Mouse (Mus musculus) left cerebral cortex, postnatal 25 days (tissue): ENCODE data around the gene Glb1l3. TPM values are rescaled to one million over a fixed set of nuclear protein-coding genes. Genes with fewer than 3 reads are reported as not detected.
A peak's percentile ranks its signal among the peaks of the same experiment; 100 is the strongest.
"Not testable (repeated sequence)": the region's sequence is repeated elsewhere in the genome, so short reads cannot be mapped to it uniquely, and the experiment has no call there.

ENCODE experiments used
- DNase-seq, 2 experiments: peaks; one replicate each; pipeline ENCODE4 v3.0.0; 2022; ENCODE audit warnings: low spot score in 2 of 2, mixed read lengths in 1 of 2
- intact Hi-C: fragments of 180-260 bp; cut with DNase I; formaldehyde crosslinking; loops from one replicate; pipeline ENCODE4 v1.15.1; 2025
- total RNA-seq, 2 experiments: library from RNA; stranded (reverse); gene quantifications; 2 replicates each; pipeline ENCODE4 v1.2.3; 2021

Gene Glb1l3
- not detected for total RNA-seq

DNA sequence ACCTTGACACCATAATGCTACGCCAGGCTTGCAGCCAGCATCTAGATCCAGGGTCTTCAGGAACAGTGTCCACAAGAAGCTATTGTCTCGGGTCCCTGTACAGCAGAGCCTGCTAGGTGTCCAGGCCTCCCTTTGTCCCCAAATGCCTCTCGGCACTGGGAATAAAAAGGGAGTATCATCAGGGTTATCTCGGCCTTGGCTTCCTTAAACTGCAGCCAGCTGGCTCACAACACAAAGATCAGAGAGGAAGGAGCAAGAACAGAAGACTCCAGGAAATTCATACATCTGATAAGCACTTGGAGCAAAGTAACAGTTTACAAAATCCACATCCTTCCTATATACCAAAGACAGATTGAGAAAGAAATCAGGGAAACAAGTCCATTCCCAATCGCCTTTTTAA, at the start of gene Glb1l3:
Glb1l3 (minus strand) TSS at position 140 of the 400 bp plus-strand sequence.
- intact Hi-C loops = no loop called here
- no peak for DNase-seq

- DNase-seq, intact Hi-C loops: not testable (repeated sequence)
Observed at GRCm38 (mm10) chr9:26869856-26870255, 9.2 kb upstream of the Glb1l3 start.

GRCm38 (mm10) chr9:26831089-26831488, 29.6 kb downstream of the Glb1l3 start:
- intact Hi-C loops = no loop called here
- DNase-seq = no peak

DNA sequence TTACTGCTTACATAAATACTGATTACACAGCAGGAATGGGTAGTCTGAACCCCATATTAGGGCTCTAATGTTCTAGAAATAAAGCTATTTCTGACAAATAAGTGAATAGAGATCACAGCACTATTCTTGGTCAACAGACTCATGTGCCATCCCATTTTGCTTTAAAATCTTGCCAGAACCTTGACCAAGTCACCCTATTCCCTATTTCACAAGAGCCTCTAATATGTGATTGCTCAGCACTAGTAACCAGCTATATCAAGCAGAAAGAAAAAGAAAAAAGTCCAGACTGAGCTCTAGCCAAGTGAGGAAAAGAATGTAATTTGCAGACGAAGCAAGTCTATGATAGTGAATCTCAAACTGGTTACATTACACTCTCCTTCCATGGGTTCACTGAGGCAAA, 40.7 kb downstream of the Glb1l3 start:
- DNase-seq = no peak
- intact Hi-C loops = no loop called here

GRCm38 (mm10) chr9:26808735-26809134, 52.0 kb downstream of the Glb1l3 start:
- intact Hi-C loops = no loop called here
- DNase-seq = no peak

DNA sequence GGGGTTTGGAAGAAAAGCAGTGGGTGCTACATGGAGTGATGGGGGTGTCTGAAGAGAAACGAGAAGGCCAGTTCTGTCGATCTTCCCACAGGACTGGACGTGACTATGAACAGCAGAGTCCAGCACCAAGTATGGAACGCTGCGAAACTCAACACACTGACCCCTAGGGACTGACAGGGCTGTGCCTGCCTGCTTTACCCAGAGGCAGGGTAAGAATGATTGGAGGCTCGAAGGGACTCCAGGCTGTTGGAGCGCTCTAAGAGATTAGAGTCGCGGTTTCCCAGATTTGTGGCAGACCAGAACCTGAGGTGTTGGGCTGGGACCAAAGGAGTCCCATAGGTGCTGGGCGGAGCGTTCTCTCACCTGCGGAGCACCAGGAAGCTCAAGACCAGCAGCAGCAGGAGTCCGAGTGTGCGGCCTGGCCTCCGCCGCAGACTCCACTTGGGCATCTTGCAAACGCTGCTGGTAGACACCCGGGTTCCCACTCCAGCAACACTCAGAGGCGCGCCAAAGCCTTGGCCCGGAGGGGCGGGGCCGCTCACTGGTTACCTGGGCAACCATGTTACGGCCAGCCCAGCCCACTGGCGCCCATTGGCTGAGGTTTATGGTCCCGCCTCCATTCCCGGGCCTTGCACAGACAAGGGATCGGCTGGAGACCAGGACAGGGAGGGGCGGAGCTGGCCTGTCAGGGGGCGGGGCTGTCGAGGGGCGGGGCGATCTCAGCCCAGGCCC, 54.6 kb downstream of the Glb1l3 start, which contains the start of gene Glb1l2:
Glb1l2 (minus strand) TSS at position 534 of the 732 bp plus-strand sequence.
- intact Hi-C loops = no loop called here
- DNase-seq = peak; percentile 81 to 83

DNA sequence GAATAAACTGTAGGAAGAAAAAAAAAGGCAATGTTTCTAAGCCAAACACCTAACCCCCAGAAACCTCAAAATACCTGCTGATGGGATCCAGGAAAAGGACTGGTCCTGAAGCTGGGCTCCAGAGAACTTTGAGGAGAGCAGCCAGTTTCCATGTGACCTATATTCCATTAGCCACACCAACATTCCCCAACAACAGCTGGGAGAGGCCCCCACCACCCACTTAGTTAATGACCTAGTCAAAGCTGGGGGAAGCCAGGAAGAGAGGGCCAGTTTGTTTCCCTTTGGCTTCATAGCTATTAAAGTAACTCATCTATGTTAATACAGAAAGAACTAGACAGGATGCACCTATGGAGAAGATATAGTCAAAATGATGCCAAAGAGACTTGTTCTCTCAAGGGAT, 56.4 kb downstream of the Glb1l3 start:
- DNase-seq = no peak
- intact Hi-C loops = no loop called here

- intact Hi-C loops = no loop called here
- no peak for DNase-seq
Observed at GRCm38 (mm10) chr9:26800357-26800756, 60.3 kb downstream of the Glb1l3 start.

DNA sequence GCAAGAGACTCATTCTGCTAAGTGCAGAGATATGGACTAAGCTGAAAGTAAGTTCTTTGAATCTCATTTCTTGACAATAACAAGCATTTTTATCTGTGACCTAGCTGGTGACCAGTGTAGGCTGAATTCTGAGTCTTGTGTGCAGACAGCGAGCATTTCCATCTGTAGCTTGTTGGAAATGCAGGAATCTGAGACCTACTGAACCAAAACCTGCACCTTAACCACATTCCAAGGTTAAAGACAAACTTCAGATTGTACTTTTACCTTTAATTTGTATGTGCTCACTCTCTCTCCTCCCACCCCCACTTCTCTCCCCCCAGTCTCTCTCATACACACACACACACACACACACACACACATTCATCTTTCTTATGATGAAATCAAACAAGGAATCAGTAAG, 62.0 kb downstream of the Glb1l3 start:
- intact Hi-C loops = no loop called here

GRCm38 (mm10) chr9:26798205-26798604, 62.5 kb downstream of the Glb1l3 start:
- DNase-seq = no peak
- intact Hi-C loops = no loop called here

More for the DNA sequence above, 62.0 kb downstream of the Glb1l3 start:
- no peak for DNase-seq

DNA sequence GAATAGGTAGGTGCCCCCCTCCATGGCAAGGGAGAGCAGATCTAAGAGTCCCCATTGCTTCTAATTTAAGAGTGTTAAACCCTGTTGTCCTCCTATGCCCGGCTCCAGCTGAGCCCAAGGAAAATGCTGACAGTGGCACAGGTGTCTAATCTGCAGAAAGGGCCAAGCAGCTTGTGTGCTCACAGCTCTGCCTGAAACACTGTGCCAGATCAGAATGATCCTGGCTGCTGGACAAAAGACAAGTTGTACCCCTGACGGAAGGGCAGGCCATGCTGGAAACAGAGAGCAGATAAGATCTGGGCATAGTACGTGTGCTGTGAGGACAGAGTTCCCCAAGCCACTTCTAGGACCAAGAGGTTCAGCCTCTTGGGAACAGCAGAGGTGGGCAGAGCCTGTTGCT, 67.9 kb downstream of the Glb1l3 start:
- DNase-seq = no peak
- intact Hi-C loops = no loop called here

- intact Hi-C loops = no loop called here
- no peak for DNase-seq
Observed at GRCm38 (mm10) chr9:26783414-26783975, 77.2 kb downstream of the Glb1l3 start.

DNA sequence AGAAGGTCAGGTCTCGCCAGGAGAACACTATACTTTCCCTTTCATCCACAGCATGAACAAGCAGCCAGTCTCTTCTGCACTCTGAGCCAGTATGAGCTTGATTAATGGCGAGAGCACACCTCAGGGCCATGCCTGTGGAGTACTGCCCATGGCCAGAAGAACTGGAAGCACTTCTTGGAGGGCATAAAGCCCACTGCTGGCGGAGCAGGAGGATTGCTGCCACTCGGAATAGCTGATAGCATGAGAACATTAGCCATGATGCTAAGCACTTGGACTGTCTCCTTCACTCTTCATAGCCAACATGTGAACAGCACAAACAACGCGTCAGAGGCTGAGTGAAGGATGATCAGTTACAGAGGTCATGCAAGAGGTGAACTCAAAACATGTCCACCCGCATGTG, 82.3 kb downstream of the Glb1l3 start:
- no peak for DNase-seq
- intact Hi-C loops = loop anchor here (5.0 to 10.0 kb wide), 4 partner anchors 654 to 1451 kb away; no protein-coding TSS in a partner anchor

- intact Hi-C loops = loop anchor here (1.0 to 10.0 kb wide), 6 partner anchors 652 to 1449 kb away; no protein-coding TSS in a partner anchor
- DNase-seq = peak; percentile 73 to 85
Observed at GRCm38 (mm10) chr9:26776122-26776902, 84.4 kb downstream of the Glb1l3 start.

GRCm38 (mm10) chr9:26775700-26776099, 85.0 kb downstream of the Glb1l3 start:
- intact Hi-C loops = loop anchor here (1.0 to 10.0 kb wide), 6 partner anchors 651 to 1448 kb away; no protein-coding TSS in a partner anchor
- DNase-seq = no peak

- intact Hi-C loops = loop anchor here (10.0 kb wide), 1 partner anchor 353 kb away; no protein-coding TSS in a partner anchor
- DNase-seq = no peak
Observed at GRCm38 (mm10) chr9:26768181-26768580, 92.5 kb downstream of the Glb1l3 start.
